Mouse (Mus musculus) T-helper 2 cell (primary cell): Measurements from ENCODE around the gene Tdp1.

Experiments
- in situ Hi-C: fragments of 300-600 bp; cut with MboI, MseI; formaldehyde crosslinking; loops from one replicate; pipeline ENCODE4 v1.15.1; 2025; ENCODE audit warnings: high pct_unique_total_duplicates

Tdp1 gene

GRCm38 (mm10) chr12:99956411-99956810, 72.1 kb downstream of the Tdp1 start:
- in situ Hi-C loops: no loop called here

GRCm38 (mm10) chr12:99958068-99959060, 74.0 kb downstream of the Tdp1 start:
- in situ Hi-C loops: no loop called here

- in situ Hi-C loops: no loop called here
Observed at GRCm38 (mm10) chr12:99959291-99959690, 75.0 kb downstream of the Tdp1 start.

- in situ Hi-C loops: loop anchor here (10.0 kb wide), 1 partner anchor 875 kb away; no protein-coding TSS in a partner anchor
Observed at GRCm38 (mm10) chr12:99959930-99960329, 75.6 kb downstream of the Tdp1 start.

- in situ Hi-C loops: loop anchor here (10.0 kb wide), 1 partner anchor 876 kb away; no protein-coding TSS in a partner anchor
Observed at GRCm38 (mm10) chr12:99960675-99961074, 76.4 kb downstream of the Tdp1 start.

GRCm38 (mm10) chr12:99964301-99965202, 80.2 kb downstream of the Tdp1 start, which contains the start of gene Kcnk13:
Gene Kcnk13 (plus strand): TSS chr12:99964499.
- in situ Hi-C loops: loop anchor here (10.0 kb wide), 1 partner anchor 880 kb away; no protein-coding TSS in a partner anchor

GRCm38 (mm10) chr12:99965203-99966115, 81.1 kb downstream of the Tdp1 start:
- in situ Hi-C loops: loop anchor here (10.0 kb wide), 1 partner anchor 881 kb away; no protein-coding TSS in a partner anchor

GRCm38 (mm10) chr12:99966116-99966770, 81.9 kb downstream of the Tdp1 start:
- in situ Hi-C loops: loop anchor here (10.0 kb wide), 1 partner anchor 881 kb away; no protein-coding TSS in a partner anchor

GRCm38 (mm10) chr12:99966881-99967363, 82.6 kb downstream of the Tdp1 start:
- in situ Hi-C loops: loop anchor here (10.0 kb wide), 1 partner anchor 882 kb away; no protein-coding TSS in a partner anchor

GRCm38 (mm10) chr12:99969906-99970305, 85.6 kb downstream of the Tdp1 start:
- in situ Hi-C loops: loop anchor here (5.0 to 10.0 kb wide), 2 partner anchors 137 to 885 kb away; no protein-coding TSS in a partner anchor

- in situ Hi-C loops: loop anchor here (5.0 kb wide), 1 partner anchor 136 kb away; no protein-coding TSS in a partner anchor
Observed at GRCm38 (mm10) chr12:99971205-99971894, 87.0 kb downstream of the Tdp1 start.

GRCm38 (mm10) chr12:99972825-99973224, 88.5 kb downstream of the Tdp1 start:
- in situ Hi-C loops: loop anchor here (5.0 kb wide), 1 partner anchor 134 kb away; no protein-coding TSS in a partner anchor

GRCm38 (mm10) chr12:99973659-99974058, 89.3 kb downstream of the Tdp1 start:
- in situ Hi-C loops: loop anchor here (5.0 kb wide), 1 partner anchor 134 kb away; no protein-coding TSS in a partner anchor

GRCm38 (mm10) chr12:99979541-99979940, 95.2 kb downstream of the Tdp1 start:
- in situ Hi-C loops: no loop called here

- in situ Hi-C loops: no loop called here
Observed at GRCm38 (mm10) chr12:99986797-99987196, 102.5 kb downstream of the Tdp1 start.

- in situ Hi-C loops: no loop called here
Observed at GRCm38 (mm10) chr12:99988144-99988543, 103.8 kb downstream of the Tdp1 start.

GRCm38 (mm10) chr12:99992362-99992862, 108.1 kb downstream of the Tdp1 start:
- in situ Hi-C loops: no loop called here

- in situ Hi-C loops: no loop called here
Observed at GRCm38 (mm10) chr12:99993146-99993890, 109.0 kb downstream of the Tdp1 start.
